Mouse (Mus musculus): ENCODE measurements at regions not wholly inside any gene's neighbourhood (a gene's known extent, or its start where the extent isn't known, plus 50 kb on each side); places are given as distances from the start of the nearest gene placed in this dataset.
A peak's percentile ranks its signal among the peaks of the same experiment; 100 is the strongest.
"Not testable (repeated sequence)": the region's sequence is repeated elsewhere in the genome, so short reads cannot be mapped to it uniquely, and the experiment has no call there.

- Histone ChIP-seq H3K9me3 (ENCODE audit: low read length) (peaks cover 18% of the 10 kb centered on the region; the same call in 1 of the 2 replicates), H3K4me1 (ENCODE audit: insufficient read depth) (no peaks in the 10 kb centered on the region), H3K4me2 (ENCODE audit: low read depth) (no peak overlapping the region), H3K4me3 (ENCODE audit: low read depth, low read length) (no peak overlapping the region), H3K27ac (ENCODE audit: low read depth, low read length) (no peak overlapping the region), H3K36me3 (ENCODE audit: insufficient read depth) (no peaks in the 10 kb centered on the region), H3K9ac (no peak overlapping the region), H3K27me3 (ENCODE audit: insufficient read depth, low read length) (no peaks in the 10 kb centered on the region)
- TF ChIP-seq CTCF (IDR thresholded peaks at IDR 0.05; ENCODE audit: low read depth): no peak
- DNase-seq (no peak), ATAC-seq (no peak)
- 68% methylated on average over 3 of the region's 3 CpGs for WGBS
Measured at GRCm38 (mm10) chr13:3341416-3341815, 196.4 kb upstream of the Gdi2 start.

DNA sequence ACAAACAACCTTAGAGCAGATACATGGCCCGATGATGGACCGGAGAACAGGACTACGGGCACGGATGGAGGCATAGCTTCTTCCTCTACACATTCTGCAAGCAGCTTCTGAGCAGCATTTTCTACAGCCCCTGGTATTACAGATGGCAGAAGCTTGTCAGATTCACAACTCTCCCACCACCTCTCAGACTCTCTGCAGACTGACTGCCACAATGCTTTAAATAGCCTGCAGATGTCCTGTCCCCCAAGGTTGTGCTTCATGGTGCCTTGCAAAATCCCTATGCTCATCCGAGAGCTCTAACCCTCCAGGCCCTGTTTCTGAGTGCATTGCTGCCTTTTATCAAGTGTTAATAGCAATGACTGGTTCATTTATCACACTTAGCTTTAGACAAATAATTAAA lies 194.3 kb upstream of the Gdi2 start:
- Histone ChIP-seq H3K4me1 (ENCODE audit: insufficient read depth) (no peaks in the 10 kb centered on the region), H3K4me3 (ENCODE audit: low read depth, low read length) (no peak overlapping the region), H3K4me2 (ENCODE audit: low read depth) (no peak overlapping the region), H3K9ac (no peak overlapping the region), H3K9me3 (ENCODE audit: low read length) (peaks cover 13% of the 10 kb centered on the region; the same call in 1 of the 2 replicates), H3K27ac (ENCODE audit: low read depth, low read length) (no peak overlapping the region), H3K27me3 (ENCODE audit: insufficient read depth, low read length) (no peaks in the 10 kb centered on the region), H3K36me3 (ENCODE audit: insufficient read depth) (no peaks in the 10 kb centered on the region)
- WGBS: 90% methylated on average over 5 of the region's 5 CpGs
- no peak for ATAC-seq
- DNase-seq: no peak
- no peak for TF ChIP-seq CTCF (IDR thresholded peaks at IDR 0.05; ENCODE audit: low read depth)

- H3K9me3 ChIP-seq (ENCODE audit: low read length); H3K27ac ChIP-seq (ENCODE audit: low read depth, low read length); H3K4me3 ChIP-seq (ENCODE audit: low read depth, low read length); H3K4me1 ChIP-seq (ENCODE audit: insufficient read depth); H3K9ac ChIP-seq; ATAC-seq; DNase-seq; H3K4me2 ChIP-seq (ENCODE audit: low read depth); H3K36me3 ChIP-seq (ENCODE audit: insufficient read depth): not testable (repeated sequence)
- H3K27me3 ChIP-seq (ENCODE audit: insufficient read depth, low read length): peaks cover 20% of the 10 kb centered on the region
Measured at GRCm38 (mm10) chr13:3354912-3355311, 183.0 kb upstream of the Gdi2 start.

GRCm38 (mm10) chr13:3358079-3358608 lies 179.7 kb upstream of the Gdi2 start:
- DNase-seq: no peak
- Histone ChIP-seq H3K9ac (no peak overlapping the region), H3K27me3 (ENCODE audit: insufficient read depth, low read length) (peaks cover 27% of the 10 kb centered on the region), H3K36me3 (ENCODE audit: insufficient read depth) (no peaks in the 10 kb centered on the region), H3K4me3 (ENCODE audit: low read depth, low read length) (peak overlapping the region; percentile 12), H3K4me1 (ENCODE audit: insufficient read depth) (peaks cover 6% of the 10 kb centered on the region; the same call in 1 of the 2 replicates), H3K27ac (ENCODE audit: low read depth, low read length) (no peak overlapping the region), H3K4me2 (ENCODE audit: low read depth) (peak overlapping the region; percentile 75; the same call in 1 of the 2 replicates), H3K9me3 (ENCODE audit: low read length) (no peaks in the 10 kb centered on the region)
- TF ChIP-seq CTCF (IDR thresholded peaks at IDR 0.05; ENCODE audit: low read depth): no peak
- ATAC-seq: no peak
- 5% methylated on average over 45 of the region's 45 CpGs for WGBS

DNA sequence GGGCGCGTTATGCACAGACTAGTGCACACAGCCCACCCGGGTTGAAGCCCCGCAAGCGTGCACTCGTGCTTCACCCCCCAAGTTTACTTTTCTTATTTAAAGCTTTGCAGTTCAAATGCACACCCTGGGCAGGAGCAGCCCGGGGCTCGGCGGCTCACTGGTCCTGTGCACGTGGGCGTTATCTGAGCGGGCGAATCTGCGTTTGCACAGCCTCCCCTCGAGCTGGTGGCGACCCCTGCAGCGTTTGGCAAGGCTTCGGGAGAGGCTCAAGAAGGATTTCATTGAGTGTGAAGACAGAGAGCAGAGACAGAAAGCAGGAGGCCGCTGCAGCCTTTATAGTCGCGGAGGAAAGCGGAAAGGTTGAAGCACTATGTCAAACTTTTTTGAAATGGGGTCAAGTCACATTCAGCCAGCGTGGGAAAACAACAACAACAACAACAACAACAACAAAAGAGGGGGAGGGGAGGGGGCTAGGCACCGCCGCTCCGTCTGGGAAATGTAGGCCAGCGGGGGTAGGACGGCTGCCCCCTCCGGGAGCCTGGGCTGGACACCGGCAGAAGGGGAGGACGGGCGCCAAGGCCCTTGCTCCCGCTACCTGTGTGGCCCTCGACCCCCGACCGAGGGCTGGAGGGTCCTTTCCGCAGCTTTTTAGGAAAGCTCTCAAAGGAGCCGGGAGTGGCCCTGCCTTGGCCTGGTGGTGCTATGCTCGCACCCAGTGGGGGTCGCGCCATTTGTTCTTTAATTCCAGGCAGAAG lies 178.7 kb upstream of the Gdi2 start:
- Histone ChIP-seq H3K36me3 (ENCODE audit: insufficient read depth) (no peaks in the 10 kb centered on the region), H3K9ac (no peak overlapping the region), H3K9me3 (ENCODE audit: low read length) (no peaks in the 10 kb centered on the region), H3K27me3 (ENCODE audit: insufficient read depth, low read length) (peaks cover 27% of the 10 kb centered on the region), H3K4me1 (ENCODE audit: insufficient read depth) (peaks cover 6% of the 10 kb centered on the region; the same call in 1 of the 2 replicates), H3K4me3 (ENCODE audit: low read depth, low read length) (peak overlapping the region; percentile 7; the same call in 1 of the 2 replicates), H3K4me2 (ENCODE audit: low read depth) (peak overlapping the region; percentile 75), H3K27ac (ENCODE audit: low read depth, low read length) (no peak overlapping the region)
- no peak for DNase-seq
- no peak for TF ChIP-seq CTCF (IDR thresholded peaks at IDR 0.05; ENCODE audit: low read depth)
- 2% methylated on average over 41 of the region's 41 CpGs for WGBS
- peak; percentile 34; the same call in 1 of the 2 replicates for ATAC-seq

- WGBS: 2% methylated on average over 35 of the region's 35 CpGs
- ATAC-seq: not testable (repeated sequence)
Measured at GRCm38 (mm10) chr13:3359751-3360260, 178.1 kb upstream of the Gdi2 start.

More at GRCm38 (mm10) chr13:3359751-3360260, 178.1 kb upstream of the Gdi2 start:
- H3K36me3 ChIP-seq (ENCODE audit: insufficient read depth); H3K27ac ChIP-seq (ENCODE audit: low read depth, low read length); H3K9me3 ChIP-seq (ENCODE audit: low read length); H3K9ac ChIP-seq; DNase-seq; H3K4me1 ChIP-seq (ENCODE audit: insufficient read depth): not testable (repeated sequence)
- Histone ChIP-seq H3K27me3 (ENCODE audit: insufficient read depth, low read length) (peaks cover 27% of the 10 kb centered on the region), H3K4me3 (ENCODE audit: low read depth, low read length) (peak overlapping the region; percentile 37), H3K4me2 (ENCODE audit: low read depth) (peak overlapping the region; percentile 75)
